Mouse (Mus musculus) mature B cell (primary cell): ENCODE data around the gene Pop4.

ENCODE experiments used
- in situ Hi-C: fragments of 300-500 bp; cut with MboI; formaldehyde crosslinking; loops from 2 replicates; pipeline ENCODE4 v1.14.3; 2019

Pop4 gene

GRCm38 (mm10) chr7:38219526-38219925, 51.7 kb downstream of the Pop4 start:
- in situ Hi-C loops, result no loop called here

DNA sequence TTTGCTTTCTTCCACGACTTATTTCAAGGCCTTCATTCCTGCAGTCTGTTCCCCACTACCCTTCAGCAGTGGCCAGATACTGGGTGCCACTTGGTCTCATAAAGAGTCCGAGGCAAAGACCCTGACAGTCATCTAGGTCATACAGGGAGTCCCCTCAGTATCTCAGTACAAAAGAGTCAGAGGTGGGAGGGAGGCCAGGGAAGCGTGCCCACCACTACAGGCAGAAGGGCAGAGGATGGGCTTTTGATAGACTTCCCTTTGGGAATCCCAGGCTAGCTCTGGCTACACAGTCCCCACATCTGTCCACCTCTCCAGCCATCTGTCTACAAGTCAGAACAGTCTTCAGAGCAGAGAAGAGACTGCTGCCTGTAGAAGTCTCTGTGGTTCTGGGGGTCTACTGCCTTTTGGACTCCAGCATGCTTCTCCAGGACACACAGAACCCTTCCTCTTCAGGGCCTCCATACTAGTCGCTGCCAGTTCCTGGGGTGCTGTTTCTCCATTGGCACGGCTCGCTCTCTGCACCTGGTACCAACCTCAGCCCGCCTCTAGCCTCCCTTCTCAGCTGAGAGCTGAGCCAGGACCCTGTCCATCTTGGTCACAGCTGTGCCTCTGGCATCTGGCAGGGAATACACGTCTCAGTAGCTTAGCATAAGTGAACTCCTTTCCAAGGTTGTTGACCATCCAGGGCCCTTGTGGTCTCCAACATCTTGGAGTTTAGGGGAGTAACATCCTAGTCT, 52.4 kb downstream of the Pop4 start:
- in situ Hi-C loops, result no loop called here

- in situ Hi-C loops, result no loop called here
Observed at GRCm38 (mm10) chr7:38217417-38218171, 53.6 kb downstream of the Pop4 start.

DNA sequence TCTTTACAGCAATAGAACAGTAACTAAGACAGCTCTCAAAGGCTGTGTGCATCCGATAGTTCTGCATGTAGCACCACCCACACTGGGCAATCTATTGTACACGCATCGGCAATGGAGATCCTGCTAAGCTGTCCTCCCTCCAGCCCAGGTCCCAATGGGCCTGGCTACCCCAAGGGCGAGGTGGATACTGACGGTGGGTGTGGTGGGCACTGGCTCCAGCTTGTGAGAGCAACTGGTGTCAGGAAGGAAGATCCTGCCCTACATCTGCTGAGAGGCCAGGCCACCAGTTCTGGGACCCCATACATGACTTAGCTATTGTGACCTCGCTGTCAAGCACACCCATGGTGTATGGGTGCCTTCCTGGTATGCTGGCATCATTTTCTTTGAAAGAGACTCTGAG, 55.5 kb downstream of the Pop4 start:
- in situ Hi-C loops, result no loop called here

GRCm38 (mm10) chr7:38215281-38215680, 55.9 kb downstream of the Pop4 start:
- in situ Hi-C loops, result no loop called here

DNA sequence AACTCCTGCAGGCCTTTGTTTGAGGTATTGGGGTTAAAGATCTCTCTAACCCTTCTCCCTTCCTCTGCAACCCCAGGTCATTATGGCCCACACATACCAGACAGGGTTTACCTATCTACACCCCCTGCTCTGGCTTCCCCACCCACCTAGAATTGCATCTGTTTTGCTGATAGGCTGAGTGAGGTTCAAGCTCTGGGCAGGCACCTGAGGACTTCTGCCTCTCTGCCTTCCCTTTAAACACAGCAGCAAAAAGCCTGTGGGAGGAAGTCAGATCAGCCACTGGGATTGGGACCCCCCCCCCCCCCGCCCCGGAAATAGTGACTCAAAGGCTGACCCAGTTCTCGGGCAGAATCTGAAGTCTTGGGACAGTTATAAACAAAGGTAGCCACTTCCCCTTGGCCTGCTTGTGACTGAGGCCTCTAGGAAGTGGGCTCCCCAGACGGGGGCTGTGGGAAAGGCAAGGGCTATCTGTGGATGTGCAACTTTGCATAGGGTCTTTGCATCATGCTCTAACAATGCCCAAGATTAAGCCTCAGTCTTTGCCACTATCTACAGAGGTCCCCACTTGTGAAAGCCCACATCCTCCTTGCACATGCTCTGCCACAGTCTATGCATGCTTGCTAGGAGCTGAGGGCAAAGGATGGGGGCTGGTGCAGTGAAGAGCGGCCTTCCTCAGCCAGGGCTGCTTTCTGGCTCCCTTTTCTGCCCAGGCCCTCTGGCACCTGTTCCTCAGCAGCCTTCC, 56.6 kb downstream of the Pop4 start:
- in situ Hi-C loops, result no loop called here

- in situ Hi-C loops, result no loop called here
Observed at GRCm38 (mm10) chr7:38212651-38213062, 58.6 kb downstream of the Pop4 start.
